Mouse (Mus musculus): ENCODE measurements at regions not wholly inside any gene's neighbourhood (a gene's known extent, or its start where the extent isn't known, plus 50 kb on each side); places are given as distances from the start of the nearest gene placed in this dataset.

- no peak overlapping the region for H3K27ac ChIP-seq (ENCODE audit: low read depth)
- H3K4me1 ChIP-seq (replicated peaks; ENCODE audit: control insufficient read depth, insufficient read depth, low read length), result no peaks in the 10 kb centered on the region
- ATAC-seq (replicated peaks; ENCODE audit: low FRiP score, low TSS enrichment, low read depth) (no peak), DNase-seq (ENCODE audit: low spot score) (no peak)
- 55% methylated on average over 2 of the region's 2 CpGs for WGBS
- no peak overlapping the region for H3K4me2 ChIP-seq (ENCODE audit: low read length)
- H3K9ac ChIP-seq (ENCODE audit: low read length), result no peak overlapping the region
- no peaks in the 10 kb centered on the region for H3K27me3 ChIP-seq (replicated peaks; ENCODE audit: control insufficient read depth, insufficient read depth, low read length)
- no peak overlapping the region for H3K4me3 ChIP-seq (ENCODE audit: low read depth, low read length)
- no peaks in the 10 kb centered on the region for H3K36me3 ChIP-seq (ENCODE audit: control insufficient read depth, insufficient read depth, low read length)
- H3K9me3 ChIP-seq (ENCODE audit: control insufficient read depth, low read length), result no peaks in the 10 kb centered on the region
These were observed 576.1 kb upstream of the 4930452B06Rik start for GRCm38 (mm10) chr14:9242118-9242517.

GRCm38 (mm10) chr14:9227670-9228069 is 561.6 kb upstream of the 4930452B06Rik start:
- H3K36me3 ChIP-seq (ENCODE audit: control insufficient read depth, insufficient read depth, low read length), result no peaks in the 10 kb centered on the region
- no peaks in the 10 kb centered on the region for H3K9me3 ChIP-seq (ENCODE audit: control insufficient read depth, low read length)
- H3K4me1 ChIP-seq (replicated peaks; ENCODE audit: control insufficient read depth, insufficient read depth, low read length), result no peaks in the 10 kb centered on the region
- H3K4me2 ChIP-seq (ENCODE audit: low read length), result no peak overlapping the region
- ATAC-seq (replicated peaks; ENCODE audit: low FRiP score, low TSS enrichment, low read depth), result no peak
- no peak overlapping the region for H3K4me3 ChIP-seq (ENCODE audit: low read depth, low read length)
- no peak for DNase-seq (ENCODE audit: low spot score)
- no peaks in the 10 kb centered on the region for H3K27me3 ChIP-seq (replicated peaks; ENCODE audit: control insufficient read depth, insufficient read depth, low read length)
- H3K9ac ChIP-seq (ENCODE audit: low read length), result no peak overlapping the region
- H3K27ac ChIP-seq (ENCODE audit: low read depth), result no peak overlapping the region
- 86% methylated on average over 6 of the region's 6 CpGs for WGBS

GRCm38 (mm10) chr14:9200246-9200645 is 534.2 kb upstream of the 4930452B06Rik start:
- H3K9me3 ChIP-seq (ENCODE audit: control insufficient read depth, low read length), result no peaks in the 10 kb centered on the region
- WGBS, result 74% methylated on average over 2 of the region's 2 CpGs
- no peaks in the 10 kb centered on the region for H3K4me1 ChIP-seq (replicated peaks; ENCODE audit: control insufficient read depth, insufficient read depth, low read length)
- no peak overlapping the region for H3K4me3 ChIP-seq (ENCODE audit: low read depth, low read length)
- H3K9ac ChIP-seq (ENCODE audit: low read length), result no peak overlapping the region
- DNase-seq (ENCODE audit: low spot score), result no peak
- no peak for ATAC-seq (replicated peaks; ENCODE audit: low FRiP score, low TSS enrichment, low read depth)
- H3K27ac ChIP-seq (ENCODE audit: low read depth), result no peak overlapping the region
- H3K4me2 ChIP-seq (ENCODE audit: low read length), result no peak overlapping the region
- no peaks in the 10 kb centered on the region for H3K36me3 ChIP-seq (ENCODE audit: control insufficient read depth, insufficient read depth, low read length)
- H3K27me3 ChIP-seq (replicated peaks; ENCODE audit: control insufficient read depth, insufficient read depth, low read length), result no peaks in the 10 kb centered on the region

- no peaks in the 10 kb centered on the region for H3K4me1 ChIP-seq (replicated peaks; ENCODE audit: control insufficient read depth, insufficient read depth, low read length)
- H3K4me2 ChIP-seq (ENCODE audit: low read length), result no peak overlapping the region
- H3K36me3 ChIP-seq (ENCODE audit: control insufficient read depth, insufficient read depth, low read length), result no peaks in the 10 kb centered on the region
- H3K9me3 ChIP-seq (ENCODE audit: control insufficient read depth, low read length), result no peaks in the 10 kb centered on the region
- no peaks in the 10 kb centered on the region for H3K27me3 ChIP-seq (replicated peaks; ENCODE audit: control insufficient read depth, insufficient read depth, low read length)
- H3K9ac ChIP-seq (ENCODE audit: low read length), result no peak overlapping the region
- ATAC-seq (replicated peaks; ENCODE audit: low FRiP score, low TSS enrichment, low read depth) (no peak), DNase-seq (ENCODE audit: low spot score) (no peak)
- 75% methylated on average over 4 of the region's 4 CpGs for WGBS
- no peak overlapping the region for H3K4me3 ChIP-seq (ENCODE audit: low read depth, low read length)
- H3K27ac ChIP-seq (ENCODE audit: low read depth), result no peak overlapping the region
These were observed 526.2 kb upstream of the 4930452B06Rik start for GRCm38 (mm10) chr14:9192122-9192769.

- ATAC-seq (replicated peaks; ENCODE audit: low FRiP score, low TSS enrichment, low read depth) (no peak), DNase-seq (ENCODE audit: low spot score) (no peak)
- H3K4me1 ChIP-seq (replicated peaks; ENCODE audit: control insufficient read depth, insufficient read depth, low read length), result no peaks in the 10 kb centered on the region
- H3K9ac ChIP-seq (ENCODE audit: low read length), result no peak overlapping the region
- H3K4me3 ChIP-seq (ENCODE audit: low read depth, low read length), result no peak overlapping the region
- no peak overlapping the region for H3K27ac ChIP-seq (ENCODE audit: low read depth)
- no peaks in the 10 kb centered on the region for H3K36me3 ChIP-seq (ENCODE audit: control insufficient read depth, insufficient read depth, low read length)
- no peaks in the 10 kb centered on the region for H3K9me3 ChIP-seq (ENCODE audit: control insufficient read depth, low read length)
- 72% methylated on average over 3 of the region's 3 CpGs for WGBS
- H3K27me3 ChIP-seq (replicated peaks; ENCODE audit: control insufficient read depth, insufficient read depth, low read length), result no peaks in the 10 kb centered on the region
- H3K4me2 ChIP-seq (ENCODE audit: low read length), result no peak overlapping the region
These were observed 525.6 kb upstream of the 4930452B06Rik start for GRCm38 (mm10) chr14:9191664-9192063.

GRCm38 (mm10) chr14:9161336-9161735 is 495.3 kb upstream of the 4930452B06Rik start:
- H3K9me3 ChIP-seq (ENCODE audit: control insufficient read depth, low read length), result no peaks in the 10 kb centered on the region
- no peaks in the 10 kb centered on the region for H3K36me3 ChIP-seq (ENCODE audit: control insufficient read depth, insufficient read depth, low read length)
- no peak overlapping the region for H3K27ac ChIP-seq (ENCODE audit: low read depth)
- no peak overlapping the region for H3K4me2 ChIP-seq (ENCODE audit: low read length)
- H3K27me3 ChIP-seq (replicated peaks; ENCODE audit: control insufficient read depth, insufficient read depth, low read length), result no peaks in the 10 kb centered on the region
- 95% methylated on average over 2 of the region's 2 CpGs for WGBS
- ATAC-seq (replicated peaks; ENCODE audit: low FRiP score, low TSS enrichment, low read depth) (no peak), DNase-seq (ENCODE audit: low spot score) (no peak)
- H3K9ac ChIP-seq (ENCODE audit: low read length), result no peak overlapping the region
- no peaks in the 10 kb centered on the region for H3K4me1 ChIP-seq (replicated peaks; ENCODE audit: control insufficient read depth, insufficient read depth, low read length)
- no peak overlapping the region for H3K4me3 ChIP-seq (ENCODE audit: low read depth, low read length)

- no peak overlapping the region for H3K4me3 ChIP-seq (ENCODE audit: low read depth, low read length)
- H3K9me3 ChIP-seq (ENCODE audit: control insufficient read depth, low read length), result no peaks in the 10 kb centered on the region
- no peak for DNase-seq (ENCODE audit: low spot score)
- no peak overlapping the region for H3K4me2 ChIP-seq (ENCODE audit: low read length)
- H3K27ac ChIP-seq (ENCODE audit: low read depth), result no peak overlapping the region
- ATAC-seq (replicated peaks; ENCODE audit: low FRiP score, low TSS enrichment, low read depth), result no peak
- 16% methylated on average over 3 of the region's 3 CpGs for WGBS
- no peak overlapping the region for H3K9ac ChIP-seq (ENCODE audit: low read length)
- H3K4me1 ChIP-seq (replicated peaks; ENCODE audit: control insufficient read depth, insufficient read depth, low read length), result no peaks in the 10 kb centered on the region
- no peaks in the 10 kb centered on the region for H3K36me3 ChIP-seq (ENCODE audit: control insufficient read depth, insufficient read depth, low read length)
- H3K27me3 ChIP-seq (replicated peaks; ENCODE audit: control insufficient read depth, insufficient read depth, low read length), result no peaks in the 10 kb centered on the region
These were observed 491.9 kb upstream of the 4930452B06Rik start for GRCm38 (mm10) chr14:9157941-9158340.

- H3K4me2 ChIP-seq (ENCODE audit: low read length), result no peak overlapping the region
- no peaks in the 10 kb centered on the region for H3K36me3 ChIP-seq (ENCODE audit: control insufficient read depth, insufficient read depth, low read length)
- no peaks in the 10 kb centered on the region for H3K9me3 ChIP-seq (ENCODE audit: control insufficient read depth, low read length)
- no peak overlapping the region for H3K9ac ChIP-seq (ENCODE audit: low read length)
- H3K27ac ChIP-seq (ENCODE audit: low read depth), result no peak overlapping the region
- ATAC-seq (replicated peaks; ENCODE audit: low FRiP score, low TSS enrichment, low read depth), result no peak
- no peak for DNase-seq (ENCODE audit: low spot score)
- WGBS, result 53% methylated on average over 1 of the region's 1 CpGs
- no peaks in the 10 kb centered on the region for H3K4me1 ChIP-seq (replicated peaks; ENCODE audit: control insufficient read depth, insufficient read depth, low read length)
- H3K27me3 ChIP-seq (replicated peaks; ENCODE audit: control insufficient read depth, insufficient read depth, low read length), result no peaks in the 10 kb centered on the region
- no peak overlapping the region for H3K4me3 ChIP-seq (ENCODE audit: low read depth, low read length)
These were observed 484.8 kb upstream of the 4930452B06Rik start for GRCm38 (mm10) chr14:9150841-9151240.

- Histone ChIP-seq H3K4me3 (ENCODE audit: low read depth, low read length) (no peak overlapping the region), H3K36me3 (ENCODE audit: control insufficient read depth, insufficient read depth, low read length) (no peaks in the 10 kb centered on the region), H3K27ac (ENCODE audit: low read depth) (no peak overlapping the region), H3K9ac (ENCODE audit: low read length) (no peak overlapping the region), H3K4me1 (replicated peaks; ENCODE audit: control insufficient read depth, insufficient read depth, low read length) (no peaks in the 10 kb centered on the region), H3K4me2 (ENCODE audit: low read length) (no peak overlapping the region), H3K27me3 (replicated peaks; ENCODE audit: control insufficient read depth, insufficient read depth, low read length) (no peaks in the 10 kb centered on the region), H3K9me3 (ENCODE audit: control insufficient read depth, low read length) (no peaks in the 10 kb centered on the region)
- WGBS, result 77% methylated on average over 4 of the region's 4 CpGs
- no peak for ATAC-seq (replicated peaks; ENCODE audit: low FRiP score, low TSS enrichment, low read depth)
- no peak for DNase-seq (ENCODE audit: low spot score)
These were observed 480.7 kb upstream of the 4930452B06Rik start for GRCm38 (mm10) chr14:9146595-9147219.

Measured in intestine, embryonic 14.5 days (tissue).